Mouse (Mus musculus) small intestine, adult 2 months (tissue): Measurements from ENCODE around the gene Gm44805. TPM values are rescaled to one million over a fixed set of nuclear protein-coding genes. Genes with fewer than 3 reads are reported as not detected.

Source experiments
- H3K27ac ChIP-seq: fragments of 200-500 bp; 2 replicates; pipeline ENCODE4 v1.5.1; 2012; ENCODE audit warnings: low read depth, low read length, control low read depth, inconsistent platforms; ENCODE audit not compliant: insufficient read depth
- H3K27me3 ChIP-seq: fragments of 200-500 bp; 2 replicates; pipeline ENCODE4 v1.6.1; 2012; ENCODE audit warnings: mild to moderate bottlenecking, moderate library complexity, low read length, inconsistent platforms; ENCODE audit not compliant: control insufficient read depth, insufficient read depth
- H3K36me3 ChIP-seq: fragments of 200-500 bp; 2 replicates; pipeline ENCODE4 v1.6.1; 2012; ENCODE audit warnings: mild to moderate bottlenecking, low read length, control low read depth, inconsistent platforms; ENCODE audit not compliant: control insufficient read depth, insufficient read depth
- H3K4me1 ChIP-seq: fragments of 200-500 bp; 2 replicates; pipeline ENCODE4 v1.6.1; 2012; ENCODE audit warnings: low read length, inconsistent platforms, mixed read lengths; ENCODE audit not compliant: control insufficient read depth, insufficient read depth, insufficient read length
- H3K4me3 ChIP-seq: fragments of 200-500 bp; 2 replicates; pipeline ENCODE4 v1.5.1; 2012; ENCODE audit warnings: low read depth, mild to moderate bottlenecking, control low read depth, inconsistent platforms, low read length, moderate library complexity
- CTCF ChIP-seq: fragments of 200-500 bp; IDR thresholded peaks from 2 replicates; pipeline ENCODE4 v1.5.1; 2012; ENCODE audit warnings: low read depth, mild to moderate bottlenecking, control low read depth, inconsistent platforms, low read length, moderate library complexity, mixed read lengths; ENCODE audit not compliant: insufficient replicate concordance, insufficient read length; ENCODE audit errors: extremely low read depth
- POLR2A ChIP-seq: fragments of 200-500 bp; IDR thresholded peaks from 2 replicates; pipeline ENCODE4 v1.6.1; 2012; ENCODE audit warnings: low read depth, mild to moderate bottlenecking, control low read depth, inconsistent platforms, low read length, moderate library complexity
- WGBS: fragments of 180-500 bp; shearing (Covaris S2); methylation state at CpG from one replicate; pipeline ENCODE4 v1.1.7; 2018; 5-methylcytosine and 5-hydroxymethylcytosine counted together
- polyA plus RNA-seq: library from polyadenylated mRNA; depleted of rRNA; stranded (reverse); fragments of >200 nt; gene quantifications from 2 replicates; pipeline ENCODE4 v1.2.3, GENCODE M21; 2012

The Gm44805 gene
- polyA plus RNA-seq, 1 experiment: 0.37 TPM

DNA sequence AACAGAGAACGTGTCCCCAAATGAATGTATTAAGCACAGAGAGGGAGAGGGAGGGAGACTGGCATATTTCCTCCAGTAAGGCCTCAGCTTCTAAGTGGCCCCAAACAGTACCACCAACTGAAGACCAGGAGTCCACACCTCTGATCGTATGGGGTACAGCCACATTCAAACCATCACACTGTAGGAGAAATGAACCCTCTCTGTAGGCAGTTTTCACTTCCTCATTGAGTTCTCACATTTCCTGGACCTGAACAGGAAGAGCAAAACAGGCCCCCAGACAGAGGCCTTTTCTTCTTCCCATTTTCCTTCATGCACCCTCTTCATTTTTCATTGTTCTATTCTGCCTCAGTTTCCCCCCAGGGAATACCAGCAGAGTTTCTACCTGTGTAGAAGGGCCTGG is 13.8 kb downstream of the Gm44805 start:
- Histone ChIP-seq H3K4me1 (peaks cover 10% of the 10 kb centered on the region; the same call in 1 of the 2 replicates), H3K27me3 (no peaks in the 10 kb centered on the region), H3K36me3 (no peaks in the 10 kb centered on the region), H3K27ac (0 out of 2 replicates have a peak overlapping the region, but pooled peaks have one; percentile 5), H3K4me3 (no peak overlapping the region)
- WGBS: 81% methylated on average over 2 of the region's 2 CpGs
- TF ChIP-seq CTCF (no peak), POLR2A (no peak)

GRCm38 (mm10) chr7:19666750-19667149 is 14.5 kb downstream of the Gm44805 start:
- TF ChIP-seq CTCF: peak; percentile 23; the same call in 1 of the 2 replicates
- no peak for TF ChIP-seq POLR2A
- Histone ChIP-seq H3K4me3 (no peak overlapping the region), H3K27ac (no peak overlapping the region), H3K36me3 (peaks cover 1% of the 10 kb centered on the region), H3K27me3 (no peaks in the 10 kb centered on the region), H3K4me1 (peaks cover 10% of the 10 kb centered on the region; the same call in 1 of the 2 replicates)
- 81% methylated on average over 3 of the region's 3 CpGs for WGBS

DNA sequence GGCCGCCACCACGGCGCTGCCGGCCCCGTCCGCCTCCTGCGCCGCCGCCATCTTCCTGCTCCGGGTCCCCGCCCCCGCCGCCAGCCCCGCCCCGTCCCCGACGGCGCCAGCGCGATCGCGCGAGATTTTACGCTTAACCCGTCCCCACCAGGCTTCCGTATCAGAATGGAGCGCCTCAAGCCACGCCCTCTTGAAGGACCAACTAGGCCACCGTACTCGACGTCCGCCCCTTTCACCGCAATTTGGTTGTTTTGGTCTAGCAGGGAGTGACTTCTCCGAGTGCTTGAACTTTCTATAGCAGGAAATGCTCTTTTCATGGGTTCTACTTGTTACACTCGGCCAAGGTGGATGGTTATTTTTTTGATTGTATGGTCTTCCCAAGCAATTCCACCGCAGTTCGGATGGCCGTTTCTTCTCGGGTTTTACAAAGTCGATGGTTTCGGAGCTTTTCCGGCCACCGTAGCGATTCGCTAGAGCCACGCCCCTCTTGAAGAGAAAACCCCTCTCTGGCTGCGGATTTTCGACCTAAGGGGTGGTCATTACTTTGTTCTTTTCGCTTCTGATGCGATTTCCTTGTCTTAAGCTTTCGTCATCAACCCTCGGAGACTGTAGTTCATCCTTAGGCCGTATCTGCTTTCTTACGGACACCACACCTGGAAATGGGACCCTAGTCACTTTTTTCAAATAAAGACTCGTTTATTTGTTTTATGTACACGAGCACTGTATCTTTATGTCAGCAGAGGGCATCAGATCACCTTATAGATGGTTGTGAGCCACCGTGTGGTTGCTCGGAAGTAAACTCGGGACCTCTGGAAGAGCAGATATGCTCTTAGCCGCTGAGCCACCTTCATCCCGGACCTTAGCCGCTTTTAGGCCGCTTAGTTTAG is 16.0 kb downstream of the Gm44805 start, which contains the start of gene Clptm1:
TSS of gene Clptm1 (minus strand) at position 79 of the 887 bp plus-strand sequence.
- under 1% methylated on average over 62 of the region's 63 CpGs for WGBS
- TF ChIP-seq POLR2A (peak; percentile 76; the same call in 1 of the 2 replicates), CTCF (no peak)
- H3K27me3 ChIP-seq: no peaks in the 10 kb centered on the region

GRCm38 (mm10) chr7:19664455-19664954 is 16.7 kb downstream of the Gm44805 start:
- Histone ChIP-seq H3K36me3 (peaks cover 3% of the 10 kb centered on the region), H3K4me3 (peak overlapping the region; percentile 95), H3K27ac (no peak overlapping the region), H3K4me1 (peaks cover 10% of the 10 kb centered on the region; the same call in 1 of the 2 replicates), H3K27me3 (no peaks in the 10 kb centered on the region)
- under 1% methylated on average over 37 of the region's 37 CpGs for WGBS
- TF ChIP-seq CTCF (no peak), POLR2A (no peak; the same call in 1 of the 2 replicates)

More for the DNA sequence above, 16.0 kb downstream of the Gm44805 start, which contains the start of gene Clptm1:
- H3K4me1 ChIP-seq: peaks cover 10% of the 10 kb centered on the region; the same call in 1 of the 2 replicates
- peak within 1 kb of the TSS; percentile 94 for H3K27ac ChIP-seq
- peaks cover 3% of the 10 kb centered on the region for H3K36me3 ChIP-seq
- peak within 1 kb of the TSS; percentile 95 for H3K4me3 ChIP-seq

GRCm38 (mm10) chr7:19663940-19664339 is 17.3 kb downstream of the Gm44805 start:
- peaks cover 3% of the 10 kb centered on the region for H3K36me3 ChIP-seq
- no peaks in the 10 kb centered on the region for H3K27me3 ChIP-seq
- TF ChIP-seq CTCF (no peak), POLR2A (no peak)
- 12% methylated on average over 8 of the region's 8 CpGs for WGBS
- H3K27ac ChIP-seq: no peak overlapping the region
- peak overlapping the region; percentile 95 for H3K4me3 ChIP-seq
- peaks cover 7% of the 10 kb centered on the region; the same call in 1 of the 2 replicates for H3K4me1 ChIP-seq

DNA sequence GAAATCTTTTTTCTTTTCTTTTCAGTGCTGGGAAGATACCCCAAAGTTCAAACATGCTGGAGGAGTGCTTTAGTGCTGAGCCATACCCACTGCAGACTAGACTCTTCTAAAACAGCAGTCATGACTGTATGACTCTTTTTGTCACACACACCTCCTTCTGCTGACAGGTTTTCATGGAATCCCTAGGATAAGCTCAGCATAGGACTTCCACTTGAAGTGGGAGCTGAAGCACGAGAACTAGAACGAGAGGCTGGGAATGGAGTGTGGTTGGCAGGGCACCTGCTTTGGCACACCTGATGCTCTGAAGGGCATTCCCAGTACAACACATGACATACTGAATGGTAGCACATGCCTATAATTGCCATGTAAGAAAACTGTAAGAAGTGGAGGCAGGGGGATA is 28.6 kb downstream of the Gm44805 start:
- TF ChIP-seq POLR2A: no peak
- no peak for TF ChIP-seq CTCF
- Histone ChIP-seq H3K36me3 (peaks cover 49% of the 10 kb centered on the region), H3K4me1 (peaks cover 3% of the 10 kb centered on the region; the same call in 1 of the 2 replicates), H3K27me3 (no peaks in the 10 kb centered on the region), H3K27ac (no peak overlapping the region), H3K4me3 (no peak overlapping the region)
- 91% methylated on average over 2 of the region's 2 CpGs for WGBS
